Mouse (Mus musculus) liver, embryonic 12.5 days (tissue): ENCODE data around the gene Bcdin3d. TPM values are rescaled to one million over a fixed set of nuclear protein-coding genes. Genes with fewer than 3 reads are reported as not detected.

Experiments
- ATAC-seq: fragments of 200-750 bp; cut with Nextera tagmentation; 2 replicates; pipeline ENCODE4 v1.8.0; 2017; ENCODE audit warnings: moderate number of reproducible peaks, mild to moderate bottlenecking, moderate library complexity
- H3K27ac ChIP-seq: fragments of 300-500 bp; sonication (generic); 2 replicates; pipeline ENCODE4 v1.5.1; 2016; ENCODE audit warnings: mild to moderate bottlenecking
- H3K27me3 ChIP-seq: fragments of 300-500 bp; sonication (generic); replicated peaks from 2 replicates; pipeline ENCODE4 v1.6.1; 2016; ENCODE audit warnings: mild to moderate bottlenecking, moderate library complexity
- H3K36me3 ChIP-seq: fragments of 300-500 bp; sonication (generic); 2 replicates; pipeline ENCODE4 v1.6.1; 2016; ENCODE audit warnings: mild to moderate bottlenecking, moderate library complexity
- H3K4me1 ChIP-seq: fragments of 300-500 bp; sonication (generic); 2 replicates; pipeline ENCODE4 v1.6.1; 2016
- H3K4me2 ChIP-seq: fragments of 300-500 bp; sonication (generic); 2 replicates; pipeline ENCODE4 v1.6.1; 2016; ENCODE audit warnings: mild to moderate bottlenecking, moderate library complexity
- H3K4me3 ChIP-seq: fragments of 300-500 bp; sonication (generic); 2 replicates; pipeline ENCODE4 v1.5.1; 2016; ENCODE audit warnings: mild to moderate bottlenecking, moderate library complexity
- H3K9ac ChIP-seq: fragments of 300-500 bp; sonication (generic); 2 replicates; pipeline ENCODE4 v1.6.1; 2016; ENCODE audit warnings: mild to moderate bottlenecking, moderate library complexity
- H3K9me3 ChIP-seq: fragments of 300-500 bp; sonication (generic); replicated peaks from 2 replicates; pipeline ENCODE4 v1.6.1; 2016; ENCODE audit warnings: mild to moderate bottlenecking, moderate library complexity
- WGBS: fragments of 180-500 bp; shearing (Covaris S2); methylation state at CpG from one replicate; pipeline ENCODE4 v1.1.7; 2016; ENCODE audit not compliant: insufficient replicate concordance; 5-methylcytosine and 5-hydroxymethylcytosine counted together
- polyA plus RNA-seq: library from polyadenylated mRNA; unstranded; fragments of >200 nt; fragmentation: Nextera tagmentation; extraction: Ambion mirVana; gene quantifications from 2 replicates; pipeline ENCODE4 v1.2.1, GENCODE M21; 2016

Gene Bcdin3d
- polyA plus RNA-seq, 1 experiment from 2014 or later = 7.9 TPM

GRCm38 (mm10) chr15:99433081-99433718 lies 41.3 kb downstream of the Bcdin3d start:
- no peak overlapping the region for H3K27ac ChIP-seq
- H3K36me3 ChIP-seq = peaks cover 30% of the 10 kb centered on the region
- peaks cover 29% of the 10 kb centered on the region for H3K4me1 ChIP-seq

GRCm38 (mm10) chr15:99431967-99432366 lies 42.6 kb downstream of the Bcdin3d start:
- Histone ChIP-seq H3K27me3 (no peaks in the 10 kb centered on the region), H3K27ac (no peak overlapping the region), H3K9ac (no peak overlapping the region), H3K9me3 (no peaks in the 10 kb centered on the region), H3K36me3 (peaks cover 37% of the 10 kb centered on the region), H3K4me3 (no peak overlapping the region), H3K4me2 (no peak overlapping the region), H3K4me1 (peaks cover 29% of the 10 kb centered on the region)
- no peak for ATAC-seq
- WGBS = 61% methylated on average over 8 of the region's 8 CpGs

More at GRCm38 (mm10) chr15:99433081-99433718, 41.3 kb downstream of the Bcdin3d start:
- no peak overlapping the region for H3K9ac ChIP-seq
- H3K9me3 ChIP-seq = no peaks in the 10 kb centered on the region
- no peak overlapping the region for H3K4me3 ChIP-seq
- no peak overlapping the region for H3K4me2 ChIP-seq
- ATAC-seq = no peak
- WGBS = 77% methylated on average over 16 of the region's 16 CpGs
- no peaks in the 10 kb centered on the region for H3K27me3 ChIP-seq

- Histone ChIP-seq H3K27ac (no peak overlapping the region), H3K27me3 (no peaks in the 10 kb centered on the region), H3K4me2 (no peak overlapping the region), H3K36me3 (peaks cover 41% of the 10 kb centered on the region), H3K4me3 (no peak overlapping the region), H3K4me1 (peaks cover 27% of the 10 kb centered on the region), H3K9ac (no peak overlapping the region), H3K9me3 (no peaks in the 10 kb centered on the region)
- 72% methylated on average over 7 of the region's 7 CpGs for WGBS
- no peak for ATAC-seq
Measured at GRCm38 (mm10) chr15:99431504-99431903, 43.0 kb downstream of the Bcdin3d start.

- H3K9ac ChIP-seq = no peak overlapping the region
- H3K36me3 ChIP-seq = peaks cover 42% of the 10 kb centered on the region
- no peak overlapping the region for H3K27ac ChIP-seq
- no peaks in the 10 kb centered on the region for H3K27me3 ChIP-seq
- H3K4me1 ChIP-seq = peaks cover 23% of the 10 kb centered on the region
- no peak overlapping the region for H3K4me3 ChIP-seq
- WGBS = 80% methylated on average over 10 of the region's 10 CpGs
- ATAC-seq = no peak
- H3K9me3 ChIP-seq = no peaks in the 10 kb centered on the region
- no peak overlapping the region for H3K4me2 ChIP-seq
Measured at GRCm38 (mm10) chr15:99431063-99431462, 43.5 kb downstream of the Bcdin3d start.

- no peak for ATAC-seq
- Histone ChIP-seq H3K27me3 (no peaks in the 10 kb centered on the region), H3K9ac (no peak overlapping the region), H3K9me3 (no peaks in the 10 kb centered on the region), H3K36me3 (peaks cover 45% of the 10 kb centered on the region), H3K4me3 (no peak overlapping the region), H3K27ac (no peak overlapping the region), H3K4me1 (peaks cover 19% of the 10 kb centered on the region), H3K4me2 (no peak overlapping the region)
- 66% methylated on average over 8 of the region's 8 CpGs for WGBS
Measured at GRCm38 (mm10) chr15:99430394-99430793, 44.1 kb downstream of the Bcdin3d start.

GRCm38 (mm10) chr15:99423884-99424283 lies 50.6 kb downstream of the Bcdin3d start:
- H3K4me3 ChIP-seq = no peak overlapping the region
- no peak overlapping the region for H3K9ac ChIP-seq
- H3K4me1 ChIP-seq = peaks cover 20% of the 10 kb centered on the region
- no peaks in the 10 kb centered on the region for H3K9me3 ChIP-seq
- H3K27ac ChIP-seq = no peak overlapping the region
- H3K36me3 ChIP-seq = peaks cover 40% of the 10 kb centered on the region
- H3K27me3 ChIP-seq = no peaks in the 10 kb centered on the region
- WGBS = 83% methylated on average over 9 of the region's 9 CpGs
- ATAC-seq = no peak
- no peak overlapping the region for H3K4me2 ChIP-seq

- Histone ChIP-seq H3K27ac (no peak overlapping the region), H3K9ac (no peak overlapping the region), H3K4me1 (peaks cover 19% of the 10 kb centered on the region), H3K4me3 (no peak overlapping the region), H3K36me3 (peaks cover 36% of the 10 kb centered on the region), H3K4me2 (no peak overlapping the region), H3K9me3 (no peaks in the 10 kb centered on the region), H3K27me3 (no peaks in the 10 kb centered on the region)
- 82% methylated on average over 10 of the region's 10 CpGs for WGBS
- no peak for ATAC-seq
Measured at GRCm38 (mm10) chr15:99423131-99423530, 51.4 kb downstream of the Bcdin3d start.

GRCm38 (mm10) chr15:99422551-99422950 lies 52.0 kb downstream of the Bcdin3d start:
- H3K4me3 ChIP-seq = no peak overlapping the region
- no peak overlapping the region for H3K4me2 ChIP-seq
- no peak overlapping the region for H3K27ac ChIP-seq
- H3K36me3 ChIP-seq = peaks cover 30% of the 10 kb centered on the region
- WGBS = 83% methylated on average over 23 of the region's 23 CpGs
- H3K4me1 ChIP-seq = peaks cover 24% of the 10 kb centered on the region
- no peaks in the 10 kb centered on the region for H3K9me3 ChIP-seq
- no peak for ATAC-seq
- no peak overlapping the region for H3K9ac ChIP-seq
- H3K27me3 ChIP-seq = no peaks in the 10 kb centered on the region

- no peak overlapping the region for H3K9ac ChIP-seq
- H3K27me3 ChIP-seq = no peaks in the 10 kb centered on the region
- 65% methylated on average over 8 of the region's 8 CpGs for WGBS
- H3K4me1 ChIP-seq = peaks cover 29% of the 10 kb centered on the region
- no peak overlapping the region for H3K4me2 ChIP-seq
- H3K36me3 ChIP-seq = peaks cover 21% of the 10 kb centered on the region
- no peak overlapping the region for H3K27ac ChIP-seq
- H3K9me3 ChIP-seq = no peaks in the 10 kb centered on the region
- H3K4me3 ChIP-seq = no peak overlapping the region
- no peak for ATAC-seq
Measured at GRCm38 (mm10) chr15:99421676-99422075, 52.9 kb downstream of the Bcdin3d start.

- Histone ChIP-seq H3K36me3 (peaks cover 18% of the 10 kb centered on the region), H3K4me1 (peaks cover 33% of the 10 kb centered on the region), H3K27me3 (no peaks in the 10 kb centered on the region), H3K9ac (no peak overlapping the region), H3K4me2 (peak overlapping the region; percentile 48), H3K4me3 (no peak overlapping the region), H3K27ac (peak overlapping the region; percentile 69), H3K9me3 (no peaks in the 10 kb centered on the region)
- 50% methylated on average over 9 of the region's 9 CpGs for WGBS
- peak; percentile 28; the same call in 1 of the 2 replicates for ATAC-seq
Measured at GRCm38 (mm10) chr15:99421152-99421551, 53.4 kb downstream of the Bcdin3d start.

- Histone ChIP-seq H3K4me3 (peak overlapping the region; percentile 16), H3K27me3 (no peaks in the 10 kb centered on the region), H3K36me3 (peaks cover 14% of the 10 kb centered on the region; the same call in 1 of the 2 replicates), H3K4me2 (peak overlapping the region; percentile 48), H3K9me3 (no peaks in the 10 kb centered on the region), H3K4me1 (peaks cover 36% of the 10 kb centered on the region), H3K9ac (no peak overlapping the region), H3K27ac (peak overlapping the region; percentile 69)
- 14% methylated on average over 12 of the region's 12 CpGs for WGBS
- ATAC-seq = no peak
Measured at GRCm38 (mm10) chr15:99420521-99421014, 54.0 kb downstream of the Bcdin3d start.

GRCm38 (mm10) chr15:99420101-99420500 lies 54.4 kb downstream of the Bcdin3d start:
- peaks cover 36% of the 10 kb centered on the region for H3K4me1 ChIP-seq
- no peaks in the 10 kb centered on the region for H3K27me3 ChIP-seq
- WGBS = 39% methylated on average over 5 of the region's 5 CpGs
- peak overlapping the region; percentile 69; the same call in 1 of the 2 replicates for H3K27ac ChIP-seq
- no peak for ATAC-seq
- no peaks in the 10 kb centered on the region for H3K9me3 ChIP-seq
- peak overlapping the region; percentile 16; the same call in 1 of the 2 replicates for H3K4me3 ChIP-seq
- peak overlapping the region; percentile 48 for H3K4me2 ChIP-seq
- H3K36me3 ChIP-seq = peaks cover 14% of the 10 kb centered on the region; the same call in 1 of the 2 replicates
- no peak overlapping the region for H3K9ac ChIP-seq
